Mouse (Mus musculus) lung, embryonic 15.5 days (tissue): ENCODE results near the gene Taf8. TPM values are rescaled to one million over a fixed set of nuclear protein-coding genes. Genes with fewer than 3 reads are reported as not detected.
"Not testable (repeated sequence)": the region's sequence is repeated elsewhere in the genome, so short reads cannot be mapped to it uniquely, and the experiment has no call there.

ENCODE experiments used
- ATAC-seq: fragments of 200-750 bp; cut with Nextera tagmentation; 2 replicates; pipeline ENCODE4 v1.8.0; 2017; ENCODE audit warnings: moderate number of reproducible peaks, borderline replicate concordance; ENCODE audit not compliant: low FRiP score, low TSS enrichment; ENCODE audit errors: extremely low read depth
- H3K27ac ChIP-seq: fragments of 300-500 bp; sonication (generic); 2 replicates; pipeline ENCODE4 v1.5.1; 2015; ENCODE audit warnings: moderate library complexity, mild to moderate bottlenecking, inconsistent platforms
- H3K27me3 ChIP-seq: fragments of 300-500 bp; sonication (generic); 2 replicates; pipeline ENCODE4 v1.6.1; 2015; ENCODE audit warnings: inconsistent platforms
- H3K36me3 ChIP-seq: fragments of 300-500 bp; sonication (generic); 2 replicates; pipeline ENCODE4 v1.6.1; 2015; ENCODE audit warnings: inconsistent platforms
- H3K4me1 ChIP-seq: fragments of 300-500 bp; sonication (generic); 2 replicates; pipeline ENCODE4 v1.6.1; 2015; ENCODE audit warnings: inconsistent platforms
- H3K4me2 ChIP-seq: fragments of 300-500 bp; sonication (generic); 2 replicates; pipeline ENCODE4 v1.6.1; 2015; ENCODE audit warnings: inconsistent platforms, mild to moderate bottlenecking, moderate library complexity
- H3K4me3 ChIP-seq: fragments of 300-500 bp; sonication (generic); 2 replicates; pipeline ENCODE4 v1.5.1; 2015; ENCODE audit warnings: mild to moderate bottlenecking, inconsistent platforms
- H3K9ac ChIP-seq: fragments of 300-500 bp; sonication (generic); 2 replicates; pipeline ENCODE4 v1.6.1; 2015; ENCODE audit warnings: inconsistent platforms
- H3K9me3 ChIP-seq: fragments of 300-500 bp; sonication (generic); 2 replicates; pipeline ENCODE4 v1.6.1; 2016; ENCODE audit warnings: inconsistent platforms
- WGBS: fragments of 180-500 bp; shearing (Covaris S2); methylation state at CpG from one replicate; pipeline ENCODE4 v1.1.7; 2015; 5-methylcytosine and 5-hydroxymethylcytosine counted together
- polyA plus RNA-seq: library from polyadenylated mRNA; unstranded; fragments of >200 nt; fragmentation: Nextera tagmentation; extraction: Ambion mirVana; gene quantifications from 2 replicates; pipeline ENCODE4 v1.2.1, GENCODE M21; 2015

Gene Taf8
- polyA plus RNA-seq, 1 experiment from 2014 or later: 32.3 TPM

DNA sequence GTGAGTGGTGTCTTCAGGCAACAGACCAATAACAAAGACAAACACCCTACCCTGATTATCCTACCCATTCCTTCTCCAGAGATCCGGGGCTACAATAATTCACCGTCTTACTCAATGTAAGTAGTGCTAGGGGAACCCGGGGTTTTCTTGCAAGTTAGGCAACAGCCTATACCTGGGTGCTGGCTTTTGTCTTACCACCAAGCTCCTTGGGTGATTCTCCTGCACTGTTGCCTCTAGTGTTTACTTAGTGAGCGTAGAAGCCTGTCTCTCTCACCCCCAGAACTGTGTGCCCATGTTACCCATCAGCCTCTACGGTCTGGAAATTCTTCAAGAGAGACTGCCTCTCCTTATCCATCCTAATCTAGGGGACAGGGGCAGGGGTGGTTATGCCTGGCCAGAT lies 2.1 kb upstream of the Taf8 start:
- peak overlapping the region; percentile 75 for H3K4me2 ChIP-seq
- H3K4me3 ChIP-seq: peak overlapping the region; percentile 41
- H3K36me3 ChIP-seq: peaks cover 10% of the 10 kb centered on the region; the same call in 1 of the 2 replicates
- H3K4me1 ChIP-seq: peaks cover 45% of the 10 kb centered on the region
- WGBS: 53% methylated on average over 5 of the region's 5 CpGs
- no peak for ATAC-seq
- peak overlapping the region; percentile 76 for H3K27ac ChIP-seq
- no peaks in the 10 kb centered on the region for H3K9me3 ChIP-seq
- H3K9ac ChIP-seq: peak overlapping the region; percentile 43
- H3K27me3 ChIP-seq: no peaks in the 10 kb centered on the region

DNA sequence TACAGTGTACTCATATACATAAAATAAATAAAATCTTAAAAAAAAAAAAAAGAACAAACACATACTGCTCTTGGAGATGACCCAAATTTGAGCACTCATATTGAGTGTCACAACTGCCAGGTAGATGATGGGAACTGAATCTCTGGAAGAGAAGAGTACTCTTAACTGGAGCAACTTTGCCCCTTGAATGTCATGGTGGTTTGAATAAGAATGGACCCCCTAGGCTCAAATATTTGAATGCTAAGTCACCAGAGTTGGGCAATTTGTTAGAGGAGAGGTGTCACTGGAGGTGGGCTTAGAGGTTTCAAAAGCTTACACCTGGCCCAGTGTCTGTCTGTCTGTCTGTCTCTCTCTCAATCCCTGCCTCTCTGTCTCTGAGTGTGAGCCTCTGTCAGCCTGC lies 1.6 kb upstream of the Taf8 start:
- H3K27ac ChIP-seq: no peak overlapping the region
- no peak for ATAC-seq

DNA sequence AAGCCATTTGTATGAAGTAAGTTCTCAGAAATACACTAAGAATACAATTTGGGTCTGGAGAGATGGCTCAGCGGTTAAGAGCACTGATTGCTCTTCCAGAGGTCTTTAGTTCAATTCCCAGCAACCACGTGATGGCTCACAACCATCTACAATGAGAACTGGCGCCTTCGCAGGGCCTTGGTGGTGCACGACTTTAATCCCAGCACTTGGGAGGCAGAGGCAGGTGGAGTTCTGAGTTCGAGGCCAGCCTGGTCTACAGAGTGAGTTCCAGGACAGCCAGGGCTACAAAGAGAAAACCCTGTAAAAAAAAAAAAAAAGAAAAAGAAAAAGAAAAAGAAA lies 584 bp upstream of the Taf8 start:
- ATAC-seq, H3K9me3 ChIP-seq, H3K9ac ChIP-seq, H3K27me3 ChIP-seq: not testable (repeated sequence)
- H3K4me3 ChIP-seq: peak overlapping the region; percentile 72; the same call in 1 of the 2 replicates
- peaks cover 32% of the 10 kb centered on the region for H3K4me1 ChIP-seq
- H3K4me2 ChIP-seq: peak overlapping the region; percentile 59
- 76% methylated on average over 6 of the region's 6 CpGs for whole genome bisulfite sequencing
- H3K27ac ChIP-seq: peak overlapping the region; percentile 50
- H3K36me3 ChIP-seq: peaks cover 23% of the 10 kb centered on the region

More for the DNA sequence above, 1.6 kb upstream of the Taf8 start:
- H3K4me1 ChIP-seq: peaks cover 41% of the 10 kb centered on the region
- H3K9me3 ChIP-seq: no peaks in the 10 kb centered on the region
- H3K4me3 ChIP-seq: no peak overlapping the region
- H3K4me2 ChIP-seq: no peak overlapping the region
- peaks cover 15% of the 10 kb centered on the region for H3K36me3 ChIP-seq
- no peak overlapping the region for H3K9ac ChIP-seq
- H3K27me3 ChIP-seq: no peaks in the 10 kb centered on the region

DNA sequence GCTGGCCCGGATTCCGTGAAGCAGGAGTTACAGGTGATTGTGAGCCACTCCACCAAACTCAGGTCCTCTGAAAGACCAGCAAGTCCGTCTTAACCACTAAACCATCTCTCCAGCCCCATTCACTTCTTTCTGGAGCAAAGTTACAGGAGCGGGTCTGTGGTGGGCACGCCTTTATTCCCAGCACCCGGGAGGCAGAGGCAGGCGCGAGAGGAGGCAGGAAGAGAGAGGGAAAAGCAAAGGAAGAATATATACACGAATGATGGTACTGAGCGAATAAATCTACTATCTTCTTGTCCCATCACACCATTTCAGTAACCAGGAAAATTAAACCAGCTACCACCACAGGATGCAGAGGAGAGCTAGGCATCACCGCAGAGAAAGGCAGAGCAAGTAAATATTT lies 561 bp downstream of the Taf8 start:
- peak overlapping the region; percentile 76 for H3K4me2 ChIP-seq
- H3K9me3 ChIP-seq: no peaks in the 10 kb centered on the region
- H3K36me3 ChIP-seq: peaks cover 31% of the 10 kb centered on the region
- ATAC-seq: no peak
- H3K4me1 ChIP-seq: peaks cover 26% of the 10 kb centered on the region
- H3K27me3 ChIP-seq: no peaks in the 10 kb centered on the region
- H3K4me3 ChIP-seq: peak overlapping the region; percentile 72
- H3K27ac ChIP-seq: peak overlapping the region; percentile 85; the same call in 1 of the 2 replicates
- 2% methylated on average over 11 of the region's 11 CpGs for WGBS
- peak overlapping the region; percentile 67; the same call in 1 of the 2 replicates for H3K9ac ChIP-seq

DNA sequence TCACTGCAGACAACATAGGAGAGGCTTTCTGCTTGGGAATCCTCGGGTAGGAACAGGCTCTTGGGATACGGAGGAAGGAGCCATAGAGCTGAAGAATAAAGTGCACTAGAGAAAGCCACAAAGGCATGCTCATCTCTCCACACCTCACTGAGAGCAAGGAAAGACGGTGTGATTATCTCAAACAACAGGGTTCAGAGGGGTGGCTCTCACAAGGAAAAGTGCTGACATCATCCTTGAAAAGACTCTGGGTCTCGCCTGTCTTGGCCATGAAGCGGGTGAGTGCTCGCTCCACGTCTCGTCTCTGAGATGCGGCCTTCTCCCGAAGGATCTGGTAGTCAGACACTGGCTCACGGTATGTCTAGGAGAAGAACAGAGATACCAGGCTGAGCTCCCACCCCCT lies 8.0 kb downstream of the Taf8 start:
- no peaks in the 10 kb centered on the region for H3K4me1 ChIP-seq
- H3K4me2 ChIP-seq: no peak overlapping the region
- 84% methylated on average over 11 of the region's 11 CpGs for WGBS
- no peak overlapping the region for H3K27ac ChIP-seq
- H3K4me3 ChIP-seq: no peak overlapping the region
- H3K9ac ChIP-seq: no peak overlapping the region
- no peaks in the 10 kb centered on the region for H3K9me3 ChIP-seq
- peaks cover 91% of the 10 kb centered on the region for H3K36me3 ChIP-seq
- no peaks in the 10 kb centered on the region for H3K27me3 ChIP-seq
- ATAC-seq: no peak

DNA sequence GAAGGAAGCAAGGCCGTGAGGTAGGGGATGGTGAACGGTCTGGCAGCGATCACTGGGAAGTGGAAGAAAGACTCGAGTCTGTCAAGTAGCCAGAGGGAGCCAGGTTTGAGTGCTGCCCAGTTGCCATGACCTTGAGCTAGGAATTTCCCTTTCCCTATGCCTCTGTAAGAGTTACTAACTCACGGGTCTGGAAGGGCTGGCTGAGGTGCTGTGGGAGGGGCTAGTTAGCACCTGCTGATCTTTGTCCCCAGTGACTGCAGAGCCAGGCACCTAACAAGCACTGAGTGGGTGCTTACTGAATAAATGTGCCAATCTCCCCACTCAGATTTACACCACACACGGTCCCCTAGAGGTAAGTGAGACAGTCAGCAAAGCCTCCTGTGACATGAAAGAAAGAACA lies 8.4 kb downstream of the Taf8 start:
- no peak overlapping the region for H3K4me2 ChIP-seq
- no peaks in the 10 kb centered on the region for H3K4me1 ChIP-seq
- no peak overlapping the region for H3K9ac ChIP-seq
- H3K4me3 ChIP-seq: no peak overlapping the region
- H3K27ac ChIP-seq: no peak overlapping the region
- no peak for ATAC-seq
- WGBS: 82% methylated on average over 6 of the region's 6 CpGs
- H3K9me3 ChIP-seq: no peaks in the 10 kb centered on the region
- no peaks in the 10 kb centered on the region for H3K27me3 ChIP-seq
- H3K36me3 ChIP-seq: peaks cover 89% of the 10 kb centered on the region

DNA sequence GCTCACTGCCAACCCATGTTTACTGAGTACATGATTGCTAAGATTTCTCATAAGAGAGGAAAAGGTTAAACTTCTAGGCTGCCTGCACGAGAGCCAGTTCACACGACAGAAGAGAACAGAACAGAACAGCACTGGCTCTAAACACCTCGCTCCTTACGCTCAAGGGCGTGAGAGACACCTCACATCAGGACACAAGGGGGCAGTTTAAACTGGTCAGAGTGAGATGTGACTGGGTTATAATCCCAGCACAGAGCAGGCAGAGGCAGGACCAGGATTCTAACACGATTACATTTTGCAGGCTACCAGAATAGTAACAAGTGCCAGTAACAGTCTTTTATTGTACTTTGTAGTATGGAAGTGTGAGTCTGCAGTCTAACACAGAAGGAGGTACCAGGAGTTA lies 9.4 kb downstream of the Taf8 start:
- 70% methylated on average over 6 of the region's 6 CpGs for WGBS
- H3K4me3 ChIP-seq: no peak overlapping the region
- no peaks in the 10 kb centered on the region for H3K27me3 ChIP-seq
- no peak overlapping the region for H3K4me2 ChIP-seq
- no peaks in the 10 kb centered on the region for H3K9me3 ChIP-seq
- peaks cover 82% of the 10 kb centered on the region for H3K36me3 ChIP-seq
- no peak overlapping the region for H3K9ac ChIP-seq
- no peak overlapping the region for H3K27ac ChIP-seq
- H3K4me1 ChIP-seq: no peaks in the 10 kb centered on the region
- ATAC-seq: no peak

DNA sequence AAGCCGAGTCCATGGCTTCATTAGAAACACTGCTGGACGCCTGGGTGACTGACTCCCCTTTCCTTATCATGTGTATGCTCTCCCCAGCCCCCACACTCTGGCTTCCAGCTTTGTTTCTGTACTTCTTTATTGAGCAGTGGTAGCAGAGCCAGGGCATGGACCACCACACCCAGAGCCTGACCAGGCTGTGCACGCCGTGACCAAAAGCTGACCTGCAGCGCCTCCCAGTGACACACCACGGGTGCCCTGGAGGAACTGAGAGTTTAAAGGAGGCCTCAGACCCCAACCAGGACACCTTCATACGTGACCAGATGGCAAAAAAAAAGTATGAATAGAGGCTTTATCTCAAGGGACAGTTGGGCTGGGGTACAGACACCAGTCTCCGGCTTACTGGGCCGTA lies 11.3 kb downstream of the Taf8 start:
- no peak overlapping the region for H3K4me2 ChIP-seq
- peaks cover 5% of the 10 kb centered on the region; the same call in 1 of the 2 replicates for H3K4me1 ChIP-seq
- no peak for ATAC-seq
- H3K27ac ChIP-seq: no peak overlapping the region
- 73% methylated on average over 9 of the region's 9 CpGs for WGBS
- no peaks in the 10 kb centered on the region for H3K9me3 ChIP-seq
- H3K36me3 ChIP-seq: peaks cover 70% of the 10 kb centered on the region
- H3K4me3 ChIP-seq: no peak overlapping the region
- no peak overlapping the region for H3K9ac ChIP-seq
- H3K27me3 ChIP-seq: no peaks in the 10 kb centered on the region

DNA sequence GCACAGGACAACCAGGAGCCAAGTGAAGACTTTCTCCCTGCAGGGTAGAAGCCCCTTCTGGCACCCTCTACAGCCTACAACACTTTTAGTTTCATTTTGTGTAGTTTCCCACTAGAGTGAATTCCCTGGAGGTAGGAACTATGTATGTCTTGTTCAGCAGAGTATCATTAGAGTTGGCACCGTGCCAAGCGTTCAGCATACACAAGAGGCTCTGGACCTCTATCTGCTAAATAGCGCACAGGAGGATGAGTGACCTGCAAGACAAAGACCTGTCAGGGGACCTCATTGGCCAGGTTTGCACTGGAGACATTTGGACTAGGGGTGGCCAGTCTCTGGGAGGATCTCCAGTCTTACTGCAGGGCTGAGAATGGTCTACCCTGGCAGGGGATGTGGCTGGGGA lies 16.3 kb downstream of the Taf8 start:
- Histone ChIP-seq H3K4me3 (no peak overlapping the region), H3K36me3 (peaks cover 20% of the 10 kb centered on the region), H3K9me3 (no peaks in the 10 kb centered on the region), H3K4me2 (no peak overlapping the region), H3K27me3 (no peaks in the 10 kb centered on the region), H3K27ac (0 out of 2 replicates have a peak overlapping the region, but pooled peaks have one; percentile 91), H3K9ac (no peak overlapping the region), H3K4me1 (peaks cover 16% of the 10 kb centered on the region)
- WGBS: 45% methylated on average over 3 of the region's 3 CpGs
- no peak; the same call in 1 of the 2 replicates for ATAC-seq

DNA sequence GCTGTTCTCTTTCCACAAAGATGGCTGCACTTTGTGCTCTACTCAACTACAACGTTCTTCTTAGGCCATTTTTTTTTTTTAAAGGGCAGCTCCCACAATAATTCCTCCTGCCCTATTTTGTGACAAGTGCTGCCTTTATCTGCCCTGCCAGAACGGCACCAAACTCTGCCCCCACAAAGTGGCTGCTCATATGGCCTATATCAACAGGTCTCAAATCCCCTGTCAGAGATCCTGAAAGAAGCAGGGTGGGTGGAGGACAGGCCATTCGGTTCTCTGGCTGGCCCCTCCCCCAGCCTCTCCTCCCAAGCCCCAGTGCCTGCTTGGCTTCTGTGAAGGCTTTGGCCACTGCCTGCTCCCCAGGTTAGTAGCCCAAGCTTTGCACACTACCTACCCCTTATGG lies 17.1 kb downstream of the Taf8 start:
- ATAC-seq: no peak
- peak overlapping the region; percentile 91 for H3K27ac ChIP-seq
- H3K9me3 ChIP-seq: no peaks in the 10 kb centered on the region
- H3K4me2 ChIP-seq: 0 out of 2 replicates have a peak overlapping the region, but pooled peaks have one; percentile 18
- no peak overlapping the region for H3K9ac ChIP-seq
- 5% methylated on average over 3 of the region's 3 CpGs for WGBS
- no peaks in the 10 kb centered on the region for H3K27me3 ChIP-seq
- no peak overlapping the region for H3K4me3 ChIP-seq
- H3K36me3 ChIP-seq: peaks cover 14% of the 10 kb centered on the region
- peaks cover 16% of the 10 kb centered on the region for H3K4me1 ChIP-seq

DNA sequence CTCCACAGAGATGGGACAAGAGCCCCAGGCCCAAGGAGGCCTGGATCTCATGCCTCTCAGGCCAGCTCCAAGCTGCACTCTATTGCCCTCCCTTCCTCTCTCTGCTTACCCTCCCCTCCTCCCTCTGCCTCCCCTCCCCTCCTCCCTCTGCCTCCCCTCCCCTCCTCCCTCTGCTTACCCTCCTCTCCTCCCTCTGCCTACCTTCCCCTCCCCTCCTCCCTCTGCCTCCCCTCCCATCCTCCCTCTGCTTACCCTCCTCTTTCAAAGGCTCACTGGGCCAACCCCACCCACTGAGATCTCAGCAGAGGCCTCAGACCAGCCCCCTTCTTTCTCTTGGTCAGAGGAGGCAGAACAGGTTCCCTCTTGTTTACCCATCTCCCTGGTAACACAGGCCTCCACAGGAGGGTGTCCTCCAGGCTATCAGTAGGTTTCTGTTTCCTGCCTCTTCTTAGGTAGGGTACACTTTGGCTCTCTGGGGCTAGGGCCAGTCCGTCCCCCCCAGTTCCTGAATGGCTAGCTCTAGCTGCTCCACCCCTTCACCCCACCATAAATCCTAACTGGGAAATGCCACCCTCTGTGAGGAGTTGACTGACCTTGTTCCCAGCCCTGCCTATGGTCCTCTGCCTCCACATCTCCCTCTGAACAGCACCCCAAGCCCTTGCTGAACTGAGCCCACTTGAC lies 17.7 kb downstream of the Taf8 start:
- H3K9me3 ChIP-seq: no peaks in the 10 kb centered on the region
- no peaks in the 10 kb centered on the region for H3K27me3 ChIP-seq
- WGBS: 17% methylated on average over 1 of the region's 1 CpGs
- H3K4me3 ChIP-seq: no peak overlapping the region
- peaks cover 20% of the 10 kb centered on the region for H3K4me1 ChIP-seq
- no peak overlapping the region for H3K9ac ChIP-seq
- peaks cover 8% of the 10 kb centered on the region for H3K36me3 ChIP-seq
- 0 out of 2 replicates have a peak overlapping the region, but pooled peaks have one; percentile 18 for H3K4me2 ChIP-seq
- peak; percentile 75 for ATAC-seq
- peak overlapping the region; percentile 91 for H3K27ac ChIP-seq

DNA sequence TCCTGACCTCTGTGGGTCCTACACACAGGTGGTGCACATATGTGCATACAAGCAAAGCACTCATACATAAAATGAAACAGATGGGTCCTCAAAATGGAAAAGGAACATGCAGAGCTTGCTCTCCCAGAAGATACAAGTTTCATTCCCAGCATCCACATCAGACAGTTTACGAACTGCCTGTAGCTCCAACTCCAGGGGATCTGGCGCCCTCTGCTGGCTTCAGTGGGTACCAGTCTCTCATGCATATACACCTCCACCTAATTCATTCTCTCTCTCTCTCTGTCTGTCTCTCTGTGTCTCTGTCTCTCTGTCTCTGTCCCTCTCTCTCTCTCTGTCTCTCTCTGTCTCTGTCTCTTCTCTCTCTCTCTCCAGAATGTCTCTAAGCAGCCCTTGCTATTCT lies 19.7 kb downstream of the Taf8 start:
- Histone ChIP-seq H3K9ac (no peak overlapping the region), H3K27me3 (no peaks in the 10 kb centered on the region), H3K27ac (no peak overlapping the region), H3K4me2 (no peak overlapping the region), H3K4me3 (no peak overlapping the region), H3K36me3 (0 out of 2 replicates have a peak, but pooled peaks cover under 1% of the 10 kb centered on the region), H3K9me3 (no peaks in the 10 kb centered on the region), H3K4me1 (peaks cover 20% of the 10 kb centered on the region)
- WGBS: 39% methylated on average over 2 of the region's 2 CpGs
- ATAC-seq: no peak
